Mouse (Mus musculus): ENCODE data around the gene Lypd6. TPM values are rescaled to one million over a fixed set of nuclear protein-coding genes. Genes with fewer than 3 reads are reported as not detected.
A peak's percentile ranks its signal among the peaks of the same experiment; 100 is the strongest.

Lypd6 gene
- polyA plus RNA-seq, 1 experiment from 2014 or later: 10.2 TPM

GRCm38 (mm10) chr2:50111169-50111568 lies 44.9 kb downstream of the Lypd6 start:
- no peak for ATAC-seq (ENCODE audit: low FRiP score, low read depth)
- Histone ChIP-seq H3K4me3 (no peak overlapping the region), H3K27ac (replicated peaks) (no peak overlapping the region)

GRCm38 (mm10) chr2:50111609-50112008 lies 45.4 kb downstream of the Lypd6 start:
- H3K4me3 ChIP-seq: no peak overlapping the region
- WGBS: 57% methylated on average over 1 of the region's 1 CpGs

More at GRCm38 (mm10) chr2:50111169-50111568, 44.9 kb downstream of the Lypd6 start:
- Histone ChIP-seq H3K9me3 (no peaks in the 10 kb centered on the region), H3K36me3 (no peaks in the 10 kb centered on the region), H3K4me2 (no peak overlapping the region), H3K9ac (no peak overlapping the region), H3K27me3 (no peaks in the 10 kb centered on the region), H3K4me1 (replicated peaks) (peaks cover 10% of the 10 kb centered on the region; the same call in 1 of the 2 replicates)
- WGBS: 67% methylated on average over 3 of the region's 3 CpGs

GRCm38 (mm10) chr2:50112427-50112826 lies 46.2 kb downstream of the Lypd6 start:
- Histone ChIP-seq H3K4me2 (no peak overlapping the region), H3K4me3 (no peak overlapping the region), H3K36me3 (no peaks in the 10 kb centered on the region), H3K9ac (no peak overlapping the region), H3K4me1 (replicated peaks) (peaks cover 10% of the 10 kb centered on the region; the same call in 1 of the 2 replicates), H3K9me3 (no peaks in the 10 kb centered on the region), H3K27me3 (no peaks in the 10 kb centered on the region), H3K27ac (replicated peaks) (no peak overlapping the region)
- 94% methylated on average over 5 of the region's 5 CpGs for WGBS
- no peak for ATAC-seq (ENCODE audit: low FRiP score, low read depth)

More at GRCm38 (mm10) chr2:50111609-50112008, 45.4 kb downstream of the Lypd6 start:
- no peaks in the 10 kb centered on the region for H3K27me3 ChIP-seq
- no peak for ATAC-seq (ENCODE audit: low FRiP score, low read depth)
- H3K9ac ChIP-seq: no peak overlapping the region
- no peaks in the 10 kb centered on the region for H3K9me3 ChIP-seq
- H3K4me1 ChIP-seq (replicated peaks): peaks cover 10% of the 10 kb centered on the region; the same call in 1 of the 2 replicates
- no peaks in the 10 kb centered on the region for H3K36me3 ChIP-seq
- no peak overlapping the region for H3K4me2 ChIP-seq
- H3K27ac ChIP-seq (replicated peaks): no peak overlapping the region

- no peak for ATAC-seq (ENCODE audit: low FRiP score, low read depth)
- H3K9ac ChIP-seq: no peak overlapping the region
- H3K4me3 ChIP-seq: no peak overlapping the region
- H3K9me3 ChIP-seq: no peaks in the 10 kb centered on the region
- H3K4me1 ChIP-seq (replicated peaks): no peaks in the 10 kb centered on the region
- 95% methylated on average over 7 of the region's 7 CpGs for WGBS
- H3K27me3 ChIP-seq: no peaks in the 10 kb centered on the region
- H3K27ac ChIP-seq (replicated peaks): no peak overlapping the region
- no peaks in the 10 kb centered on the region for H3K36me3 ChIP-seq
- H3K4me2 ChIP-seq: no peak overlapping the region
These were observed 52.9 kb downstream of the Lypd6 start for GRCm38 (mm10) chr2:50119101-50119500.

GRCm38 (mm10) chr2:50120839-50121238 lies 54.6 kb downstream of the Lypd6 start:
- Histone ChIP-seq H3K9ac (no peak overlapping the region), H3K4me1 (replicated peaks) (no peaks in the 10 kb centered on the region), H3K27ac (replicated peaks) (no peak overlapping the region), H3K9me3 (no peaks in the 10 kb centered on the region), H3K27me3 (no peaks in the 10 kb centered on the region), H3K36me3 (no peaks in the 10 kb centered on the region), H3K4me2 (no peak overlapping the region), H3K4me3 (no peak overlapping the region)
- no peak for ATAC-seq (ENCODE audit: low FRiP score, low read depth)
- 72% methylated on average over 9 of the region's 9 CpGs for WGBS

- Histone ChIP-seq H3K4me3 (no peak overlapping the region), H3K27me3 (no peaks in the 10 kb centered on the region), H3K9me3 (no peaks in the 10 kb centered on the region), H3K4me1 (replicated peaks) (peaks cover 12% of the 10 kb centered on the region), H3K4me2 (no peak overlapping the region), H3K36me3 (no peaks in the 10 kb centered on the region), H3K27ac (replicated peaks) (no peak overlapping the region), H3K9ac (no peak overlapping the region)
- WGBS: 94% methylated on average over 5 of the region's 5 CpGs
- no peak for ATAC-seq (ENCODE audit: low FRiP score, low read depth)
These were observed 57.1 kb downstream of the Lypd6 start for GRCm38 (mm10) chr2:50123376-50123775.

GRCm38 (mm10) chr2:50127513-50128175 lies 61.4 kb downstream of the Lypd6 start:
- no peaks in the 10 kb centered on the region for H3K27me3 ChIP-seq
- no peak overlapping the region for H3K4me3 ChIP-seq
- no peak overlapping the region for H3K9ac ChIP-seq
- no peaks in the 10 kb centered on the region for H3K9me3 ChIP-seq
- H3K36me3 ChIP-seq: no peaks in the 10 kb centered on the region
- WGBS: 57% methylated on average over 9 of the region's 9 CpGs
- peak; percentile 74 for ATAC-seq (ENCODE audit: low FRiP score, low read depth)
- H3K4me1 ChIP-seq (replicated peaks): peaks cover 15% of the 10 kb centered on the region
- no peak overlapping the region for H3K4me2 ChIP-seq
- H3K27ac ChIP-seq (replicated peaks): 0 out of 2 replicates have a peak overlapping the region, but pooled peaks have one; percentile 6

DNA sequence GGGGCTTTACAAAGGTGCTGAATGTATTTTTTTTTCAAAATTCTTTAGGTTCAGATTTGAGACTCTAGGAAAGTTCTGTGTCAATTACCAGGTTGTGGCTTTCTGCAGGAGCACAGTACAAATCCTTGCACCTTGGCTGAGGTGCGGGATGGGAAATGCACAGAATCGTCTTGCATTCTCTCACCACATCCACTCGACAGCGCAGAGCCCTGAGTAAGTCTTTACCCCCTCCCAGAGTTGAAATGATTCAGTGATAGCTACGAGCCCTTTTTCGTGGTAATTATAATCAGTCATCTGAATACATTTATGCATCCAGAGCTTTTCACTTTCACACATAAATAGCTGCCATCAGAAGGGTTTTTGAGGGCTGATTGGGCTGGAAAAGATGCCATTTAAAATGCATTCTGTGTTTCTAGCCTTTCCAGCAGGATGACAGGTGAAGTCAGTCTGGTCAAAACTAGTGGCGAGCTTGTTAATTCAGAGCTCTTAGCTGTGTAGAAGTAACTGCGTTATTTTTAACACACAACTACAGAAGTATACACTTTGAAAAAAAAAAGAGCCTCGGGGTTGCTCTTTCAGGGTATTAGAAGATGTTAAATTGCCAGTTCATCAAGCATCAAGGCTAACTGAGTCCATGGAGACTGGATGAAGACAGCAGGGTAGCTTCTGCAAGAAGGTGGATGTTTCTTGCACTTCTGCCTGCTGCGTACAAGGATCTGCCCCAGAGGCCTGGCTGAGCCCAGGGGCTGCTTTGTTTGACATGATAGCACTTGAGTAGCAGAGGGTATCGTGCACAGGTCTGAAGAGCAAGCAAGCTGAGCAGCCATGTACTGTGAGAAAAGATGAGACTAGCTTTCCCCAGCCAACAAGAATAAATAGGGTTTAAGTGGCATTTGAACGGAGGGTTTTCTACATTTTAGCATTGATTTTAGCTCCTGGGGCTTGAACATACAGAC lies 62.4 kb downstream of the Lypd6 start:
- H3K4me1 ChIP-seq (replicated peaks): peaks cover 15% of the 10 kb centered on the region
- no peak for ATAC-seq (ENCODE audit: low FRiP score, low read depth)
- H3K27ac ChIP-seq (replicated peaks): no peak overlapping the region; the same call in 1 of the 2 replicates
- H3K9me3 ChIP-seq: 0 out of 2 replicates have a peak, but pooled peaks cover under 1% of the 10 kb centered on the region
- H3K36me3 ChIP-seq: no peaks in the 10 kb centered on the region
- H3K27me3 ChIP-seq: no peaks in the 10 kb centered on the region
- no peak overlapping the region for H3K4me3 ChIP-seq
- no peak overlapping the region for H3K4me2 ChIP-seq
- H3K9ac ChIP-seq: no peak overlapping the region
- 52% methylated on average over 12 of the region's 12 CpGs for WGBS

DNA sequence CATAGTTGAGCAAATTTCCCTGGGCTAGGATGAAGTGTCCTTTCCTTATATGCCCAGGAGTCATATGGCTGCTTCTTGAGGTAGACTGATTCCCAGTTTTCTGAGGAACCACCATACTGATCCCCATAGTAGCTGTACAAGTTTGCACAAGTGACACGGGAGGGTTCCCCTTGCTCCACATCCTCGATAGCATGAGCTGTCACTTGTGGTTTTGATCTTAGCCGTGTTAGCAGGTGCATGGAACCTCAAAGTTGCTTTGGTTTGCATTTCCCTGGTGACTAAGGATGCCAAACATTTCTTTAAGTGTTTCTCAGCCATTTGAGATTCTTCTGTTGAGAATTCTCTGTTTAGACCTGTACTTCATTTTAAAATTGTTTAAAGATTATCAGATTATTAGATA lies 64.4 kb downstream of the Lypd6 start:
- Histone ChIP-seq H3K9me3 (peaks cover 6% of the 10 kb centered on the region; the same call in 1 of the 2 replicates), H3K9ac (no peak overlapping the region), H3K4me3 (no peak overlapping the region), H3K36me3 (no peaks in the 10 kb centered on the region), H3K27ac (replicated peaks) (no peak overlapping the region), H3K4me1 (replicated peaks) (peaks cover 15% of the 10 kb centered on the region), H3K27me3 (no peaks in the 10 kb centered on the region), H3K4me2 (no peak overlapping the region)
- no peak for ATAC-seq (ENCODE audit: low FRiP score, low read depth)
- WGBS: 91% methylated on average over 3 of the region's 3 CpGs

DNA sequence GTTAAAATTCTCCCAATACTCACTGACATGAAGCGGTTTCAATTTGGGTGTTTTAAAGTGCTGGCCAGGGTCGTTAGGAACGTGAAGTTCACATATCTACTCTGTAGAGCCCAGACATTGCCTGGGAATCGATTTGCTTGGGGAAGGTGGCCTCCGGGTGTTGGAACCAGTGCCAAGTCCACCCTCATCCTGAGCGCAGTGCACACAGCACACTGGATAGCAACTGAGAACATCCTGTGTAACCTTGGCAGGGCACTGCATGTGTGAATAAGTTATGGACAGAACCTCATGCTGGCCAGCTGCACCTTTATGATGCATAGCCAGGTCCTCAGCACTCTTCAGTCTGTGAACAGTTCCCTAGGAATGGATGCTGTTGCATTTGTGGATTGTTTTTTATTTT lies 77.4 kb downstream of the Lypd6 start:
- H3K9ac ChIP-seq: no peak overlapping the region
- H3K36me3 ChIP-seq: no peaks in the 10 kb centered on the region
- H3K4me1 ChIP-seq (replicated peaks): 0 out of 2 replicates have a peak, but pooled peaks cover 2% of the 10 kb centered on the region
- no peaks in the 10 kb centered on the region for H3K9me3 ChIP-seq
- ATAC-seq (ENCODE audit: low FRiP score, low read depth): no peak
- no peak overlapping the region for H3K27ac ChIP-seq (replicated peaks)
- 62% methylated on average over 6 of the region's 6 CpGs for WGBS
- no peaks in the 10 kb centered on the region for H3K27me3 ChIP-seq
- no peak overlapping the region for H3K4me3 ChIP-seq
- H3K4me2 ChIP-seq: no peak overlapping the region

- no peak overlapping the region for H3K4me3 ChIP-seq
- 0 out of 2 replicates have a peak, but pooled peaks cover 7% of the 10 kb centered on the region for H3K4me1 ChIP-seq (replicated peaks)
- no peak overlapping the region for H3K9ac ChIP-seq
- no peaks in the 10 kb centered on the region for H3K9me3 ChIP-seq
- WGBS: 79% methylated on average over 9 of the region's 9 CpGs
- no peaks in the 10 kb centered on the region for H3K36me3 ChIP-seq
- H3K27me3 ChIP-seq: no peaks in the 10 kb centered on the region
- no peak for ATAC-seq (ENCODE audit: low FRiP score, low read depth)
- no peak overlapping the region for H3K4me2 ChIP-seq
- H3K27ac ChIP-seq (replicated peaks): no peak overlapping the region
These were observed 81.1 kb downstream of the Lypd6 start for GRCm38 (mm10) chr2:50147308-50147707.
